Mouse (Mus musculus) cerebellum, postnatal 10 days (tissue): ENCODE data around the gene Skap1.
"Not testable (repeated sequence)": the region's sequence is repeated elsewhere in the genome, so short reads cannot be mapped to it uniquely, and the experiment has no call there.

Experiments
- DNase-seq, 2 experiments: peaks; one replicate each; pipeline ENCODE4 v3.0.0; 2021; ENCODE audit warnings: mixed read lengths in 2 of 2

Skap1 gene

GRCm38 (mm10) chr11:96697467-96697866 is 233.1 kb downstream of the Skap1 start:
- DNase-seq: no peak

GRCm38 (mm10) chr11:96703813-96704212 is 239.4 kb downstream of the Skap1 start:
- DNase-seq: no peak

- no peak for DNase-seq
Observed at GRCm38 (mm10) chr11:96711268-96711667, 246.9 kb downstream of the Skap1 start.

- DNase-seq: no peak
Observed at GRCm38 (mm10) chr11:96711670-96712069, 247.3 kb downstream of the Skap1 start.

- peak; percentile 45 to 50 for DNase-seq
Observed at GRCm38 (mm10) chr11:96713210-96714005, 249.0 kb downstream of the Skap1 start.

GRCm38 (mm10) chr11:96714011-96714410 is 249.6 kb downstream of the Skap1 start:
- no peak for DNase-seq

GRCm38 (mm10) chr11:96715168-96715567 is 250.8 kb downstream of the Skap1 start:
- not testable (repeated sequence) for DNase-seq

GRCm38 (mm10) chr11:96718609-96719008 is 254.2 kb downstream of the Skap1 start:
- peak; percentile 27 to 42 for DNase-seq

- no peak for DNase-seq
Observed at GRCm38 (mm10) chr11:96725833-96726232, 261.4 kb downstream of the Skap1 start.

GRCm38 (mm10) chr11:96728577-96728976 is 264.2 kb downstream of the Skap1 start:
- DNase-seq: no peak

GRCm38 (mm10) chr11:96729462-96729861 is 265.1 kb downstream of the Skap1 start:
- DNase-seq: peak; percentile 36 to 50

GRCm38 (mm10) chr11:96730327-96730726 is 265.9 kb downstream of the Skap1 start:
- DNase-seq: peak; percentile 52

- DNase-seq: no peak
Observed at GRCm38 (mm10) chr11:96732657-96733056, 268.3 kb downstream of the Skap1 start.

- DNase-seq: peak; percentile 89 to 92
Observed at GRCm38 (mm10) chr11:96735908-96736307, 271.5 kb downstream of the Skap1 start.

- peak; percentile 68 to 72 for DNase-seq
Observed at GRCm38 (mm10) chr11:96736361-96736760, 272.0 kb downstream of the Skap1 start.

- DNase-seq: peak; percentile 31 to 52
Observed at GRCm38 (mm10) chr11:96737673-96738471, 273.5 kb downstream of the Skap1 start.

GRCm38 (mm10) chr11:96740796-96741195 is 276.4 kb downstream of the Skap1 start:
- DNase-seq: no peak

- DNase-seq: no peak
Observed at GRCm38 (mm10) chr11:96741995-96742394, 277.6 kb downstream of the Skap1 start.

- peak in 1 of 2 experiments; percentile 39 for DNase-seq
Observed at GRCm38 (mm10) chr11:96743000-96743399, 278.6 kb downstream of the Skap1 start.

GRCm38 (mm10) chr11:96743891-96744290 is 279.5 kb downstream of the Skap1 start:
- DNase-seq: no peak

- no peak for DNase-seq
Observed at GRCm38 (mm10) chr11:96746648-96747047, 282.3 kb downstream of the Skap1 start.

GRCm38 (mm10) chr11:96747555-96747954 is 283.2 kb downstream of the Skap1 start:
- no peak for DNase-seq

GRCm38 (mm10) chr11:96755298-96755697 is 290.9 kb downstream of the Skap1 start:
- no peak for DNase-seq

- DNase-seq: no peak
Observed at GRCm38 (mm10) chr11:96757421-96757820, 293.0 kb downstream of the Skap1 start.
